ENCODE assay signal across 8 mouse cellular contexts in the genomic region with DNA sequence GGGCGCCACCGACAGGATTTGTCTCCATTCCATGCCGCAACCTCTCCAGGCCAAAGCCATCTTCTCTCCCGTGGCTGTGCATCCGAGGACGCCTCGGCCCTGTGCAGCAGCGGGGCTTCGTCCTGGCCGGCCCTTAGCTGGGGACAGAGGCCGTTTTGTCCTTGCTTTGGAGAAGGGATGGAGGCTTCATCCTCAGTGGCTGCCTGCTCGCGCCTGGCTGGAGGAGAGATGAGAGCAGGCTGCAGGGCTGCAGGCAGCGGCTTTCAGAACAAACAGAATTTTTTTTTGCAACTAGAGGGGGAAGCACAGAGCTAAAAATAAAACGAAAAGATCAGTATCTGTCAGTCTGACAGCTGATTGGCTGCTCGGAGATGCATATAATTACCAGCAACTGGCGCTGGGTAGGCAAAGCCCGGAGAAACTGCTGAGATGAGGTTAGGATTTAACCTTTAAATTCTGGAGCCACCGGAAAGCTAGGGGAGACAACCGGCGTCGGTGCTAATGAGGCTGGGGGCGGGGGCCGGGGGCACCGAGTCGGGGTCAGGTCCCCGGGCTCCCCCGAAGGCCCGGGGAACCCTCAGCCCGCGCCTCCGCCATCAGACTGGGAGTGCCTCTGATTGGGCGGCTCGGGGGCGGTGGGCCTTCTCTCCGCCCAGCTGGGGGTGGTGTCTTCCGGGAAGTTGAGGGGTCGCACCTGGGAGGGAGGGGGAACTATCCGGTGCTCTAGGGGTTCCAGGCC. TPM values are rescaled to one million over a fixed set of nuclear protein-coding genes. Genes with fewer than 3 reads are reported as not detected.
A peak's percentile ranks its signal among the peaks of the same experiment; 100 is the strongest.
DNase-seq lines count a peak whose midpoint lies in the region; ATAC-seq and TF ChIP-seq lines count a peak whose summit lies in the region.

A gene (plus strand): TSS at position 400 of the 739 bp plus-strand sequence.

- peak within 1 kb of the TSS; percentile 71 to 88 for H3K4me3 ChIP-seq in ES-E14 (ENCODE audit: insufficient read depth in 1 of 2, low read depth in 1 of 2, low read length in 2 of 2, poor library complexity in 1 of 2, severe bottlenecking in 1 of 2)
- peak within 1 kb of the TSS; percentile 60 for H3K4me3 ChIP-seq in forebrain, embryonic 16.5 days (replicated peaks; ENCODE audit: low read length)
- H3K4me3 ChIP-seq in layer of hippocampus, adult 2 months, result peak within 1 kb of the TSS; percentile 72
- peak within 1 kb of the TSS; percentile 39 for H3K4me3 ChIP-seq in neural tube, embryonic 14.5 days (ENCODE audit: low read depth, low read length)
- H3K4me3 ChIP-seq in testis, adult 2 months (ENCODE audit: control insufficient read depth, low read depth, low read length), result peak within 1 kb of the TSS; percentile 71

- intact Hi-C loops in heart, postnatal 36 days (cut with DNase I), result loop anchor here (2.0 to 10.0 kb wide), 2 partner anchors 110 to 158 kb away; no protein-coding TSS in a partner anchor

- in situ Hi-C loops in ES-E14 (cut with MboI; ENCODE audit: low sequenced_read_pairs in 2 of 2, unreplicated experiment in 2 of 2), result no loop called here

- ATAC-seq in forebrain, embryonic 16.5 days, result peak; percentile 84
- ATAC-seq in neural tube, embryonic 14.5 days (ENCODE audit: low read depth), result peak; percentile 71

- DNase-seq in ES-E14 (ENCODE audit: low read depth, low spot score), result no peak
- peak; percentile 28 for DNase-seq in c-Kit-positive CD71-positive TER-119-positive erythroid progenitor cells, embryonic 14.5 days (ENCODE audit: low spot score)
- DNase-seq in heart, postnatal 36 days, result peak; percentile 73 to 83
- peak; percentile 77 to 89 for DNase-seq in layer of hippocampus, adult 2 months (ENCODE audit: low spot score in 2 of 2)
- DNase-seq in lung, adult 18-20 months, result peak; percentile 61 to 72

- no peak within 1 kb of the TSS; the same call in 1 of the 2 replicates for H3K27ac ChIP-seq in ES-E14 (ENCODE audit: insufficient read depth, low read depth, low read length, poor library complexity, severe bottlenecking)
- peak within 1 kb of the TSS; percentile 97 for H3K27ac ChIP-seq in forebrain, embryonic 16.5 days (ENCODE audit: low read length)
- H3K27ac ChIP-seq in layer of hippocampus, adult 2 months, result peak within 1 kb of the TSS; percentile 100
- H3K27ac ChIP-seq in neural tube, embryonic 14.5 days (ENCODE audit: low read depth, low read length), result peak within 1 kb of the TSS; percentile 97
- peak within 1 kb of the TSS; percentile 79 for H3K27ac ChIP-seq in testis, adult 2 months (ENCODE audit: control insufficient read depth, insufficient read depth, low read depth, low read length)

- H3K4me2 ChIP-seq in forebrain, embryonic 16.5 days (ENCODE audit: low read length), result peak within 1 kb of the TSS; percentile 49
- H3K4me2 ChIP-seq in neural tube, embryonic 14.5 days (ENCODE audit: low read depth, low read length), result peak within 1 kb of the TSS; percentile 59

- TF ChIP-seq POLR2A in testis, adult 2 months (IDR thresholded peaks at IDR 0.05; ENCODE audit: control insufficient read depth, low read depth, low read length), result no peak

- no peaks in the 10 kb centered on the region for H3K36me3 ChIP-seq in ES-E14 (ENCODE audit: control insufficient read depth, insufficient read depth, low read length, poor library complexity, severe bottlenecking)
- H3K36me3 ChIP-seq in forebrain, embryonic 16.5 days (ENCODE audit: control insufficient read depth, insufficient read depth), result no peaks in the 10 kb centered on the region
- H3K36me3 ChIP-seq in neural tube, embryonic 14.5 days (ENCODE audit: control insufficient read depth, insufficient read depth, low read length), result no peaks in the 10 kb centered on the region
- no peaks in the 10 kb centered on the region for H3K36me3 ChIP-seq in testis, adult 2 months (ENCODE audit: control insufficient read depth, insufficient read depth, low read length)

- peaks cover 1 to 16% of the 10 kb centered on the region in 2 experiments; a peak in 3 of 4 replicates for H3K4me1 ChIP-seq in ES-E14 (ENCODE audit: control insufficient read depth in 2 of 2, insufficient read depth in 2 of 2, low read length in 2 of 2, poor library complexity in 1 of 2)
- peaks cover 29% of the 10 kb centered on the region for H3K4me1 ChIP-seq in forebrain, embryonic 16.5 days (replicated peaks; ENCODE audit: control insufficient read depth, insufficient read depth, low read length)
- peaks cover 16% of the 10 kb centered on the region for H3K4me1 ChIP-seq in neural tube, embryonic 14.5 days (ENCODE audit: control insufficient read depth, insufficient read depth, low read length)
- peaks cover 11% of the 10 kb centered on the region for H3K4me1 ChIP-seq in testis, adult 2 months (ENCODE audit: control insufficient read depth, insufficient read depth, low read length)

- under 1% methylated on average over 38 of the region's 39 CpGs for WGBS in forebrain, embryonic 16.5 days
- WGBS in neural tube, embryonic 14.5 days, result under 1% methylated on average over 37 of the region's 39 CpGs

- H3K9me3 ChIP-seq in ES-E14 (ENCODE audit: control insufficient read depth, insufficient read depth, low read depth, low read length), result no peaks in the 10 kb centered on the region; the same call in 1 of the 2 replicates
- H3K9me3 ChIP-seq in forebrain, embryonic 16.5 days (ENCODE audit: control insufficient read depth, low read length), result no peaks in the 10 kb centered on the region
- no peaks in the 10 kb centered on the region for H3K9me3 ChIP-seq in neural tube, embryonic 14.5 days (ENCODE audit: control insufficient read depth, low read length)

- no peaks in the 10 kb centered on the region for H3K27me3 ChIP-seq in forebrain, embryonic 16.5 days (replicated peaks; ENCODE audit: control insufficient read depth, insufficient read depth, low read length)
- H3K27me3 ChIP-seq in neural tube, embryonic 14.5 days (ENCODE audit: control insufficient read depth, insufficient read depth, low read length), result no peaks in the 10 kb centered on the region
- no peaks in the 10 kb centered on the region for H3K27me3 ChIP-seq in testis, adult 2 months (ENCODE audit: control insufficient read depth, insufficient read depth, low read length)

- TF ChIP-seq CTCF in layer of hippocampus, adult 2 months (conservative IDR thresholded peaks at IDR 0.05), result peak; percentile 64
- no peak for TF ChIP-seq CTCF in testis, adult 2 months (IDR thresholded peaks at IDR 0.05; ENCODE audit: control insufficient read depth, insufficient read depth, insufficient replicate concordance, low read depth, low read length)

- peak within 1 kb of the TSS; percentile 62 for H3K9ac ChIP-seq in ES-E14 (ENCODE audit: insufficient read depth, low read depth, low read length, poor library complexity, severe bottlenecking)
- H3K9ac ChIP-seq in forebrain, embryonic 16.5 days (replicated peaks; ENCODE audit: low read depth, low read length), result peak within 1 kb of the TSS; percentile 59
- H3K9ac ChIP-seq in neural tube, embryonic 14.5 days (replicated peaks; ENCODE audit: low read depth, low read length), result peak within 1 kb of the TSS; percentile 74

TF ChIP-seq in ES-E14, 5 proteins besides CTCF, POLR2A, EP300 and RAD21:
- TF ChIP-seq HCFC1 (IDR thresholded peaks at IDR 0.05; ENCODE audit: borderline replicate concordance, insufficient read depth, low read length), result no peak
- no peak for TF ChIP-seq ZNF384 (IDR thresholded peaks at IDR 0.05; ENCODE audit: low read depth, low read length)
- TF ChIP-seq MAFK (IDR thresholded peaks at IDR 0.05; ENCODE audit: insufficient read depth, low read depth, low read length), result no peak

RNA-seq across cellular contexts. Expression of the gene that starts here (rescaled TPM):
- 0.54 TPM in 1 of 2 replicates, not detected in the other for total RNA-seq in ES-E14 (2012; rRNA removed)
- 0.89 and 0.93 TPM in 2 replicates for polyA plus RNA-seq in forebrain, embryonic 16.5 days (2015; fragmentation: Nextera tagmentation; extraction: Ambion mirVana)
- total RNA-seq in heart, postnatal 36 days (2021), result 1 to 10 TPM; 1.5 to 2.3 TPM
- 10 to 100 TPM in 1 of 2 experiments, 1 to 10 TPM in 1; 7.8 to 11.3 TPM for total RNA-seq in layer of hippocampus, adult 2 months (2021)
- polyA plus RNA-seq in neural tube, embryonic 14.5 days (2014; fragmentation: Nextera tagmentation; extraction: Ambion mirVana), result 1.2 and 1.3 TPM in 2 replicates
- polyA plus RNA-seq in testis, adult 2 months (2012; rRNA removed), result 0.51 TPM in 1 of 2 replicates, not detected in the other

Comparison
In these comparisons a context has a peak if more than half of its experiments do, and no peak if none do; other contexts are left out.
1. Peak in ATAC-seq, H3K4me3 ChIP-seq, H3K27ac ChIP-seq, H3K9ac ChIP-seq and H3K4me2 ChIP-seq in forebrain, embryonic 16.5 days; RNA of the gene not detected or under 1 TPM.